Comparison of ENCODE assay signal across 10 mouse cellular contexts in genomic region chr5:112493492-112493891, GRCm38 (mm10). TPM values are rescaled to one million over a fixed set of nuclear protein-coding genes. Genes with fewer than 3 reads are reported as not detected.
DNase-seq lines count a peak whose midpoint lies in the region; ATAC-seq and TF ChIP-seq lines count a peak whose summit lies in the region.
"Had no signal": no experiment of that assay in that cellular context is flagged by ENCODE, and none has a peak within 500 bp of the region (broad histone marks: within the 10 kb centered on the region; RNA-seq: fewer than 3 reads in every experiment).

No protein-coding gene starts in this region.

- H3K27ac ChIP-seq in intestine, embryonic 14.5 days (ENCODE audit: low read depth) = no peak overlapping the region
- H3K27ac ChIP-seq in liver, postnatal 0 days (ENCODE audit: low read depth) = no peak overlapping the region
- H3K27ac ChIP-seq: liver, embryonic 15.5 days had no signal

- H3K27me3 ChIP-seq in intestine, embryonic 14.5 days (replicated peaks; ENCODE audit: control insufficient read depth, insufficient read depth, low read length) = no peaks in the 10 kb centered on the region
- H3K27me3 ChIP-seq in liver, postnatal 0 days (ENCODE audit: insufficient read depth, low read length) = no peaks in the 10 kb centered on the region
- H3K27me3 ChIP-seq: liver, embryonic 15.5 days had no signal

- no peak for TF ChIP-seq CTCF in liver, postnatal 0 days (IDR thresholded peaks at IDR 0.05; ENCODE audit: low read depth)

- ATAC-seq in intestine, embryonic 14.5 days (replicated peaks; ENCODE audit: low FRiP score, low TSS enrichment, low read depth) = peak; percentile 44; the same call in 1 of the 2 replicates
- ATAC-seq in liver, postnatal 0 days = no peak

- no peak overlapping the region for H3K4me3 ChIP-seq in intestine, embryonic 14.5 days (ENCODE audit: low read depth, low read length)
- no peak overlapping the region for H3K4me3 ChIP-seq in liver, postnatal 0 days (ENCODE audit: low read depth, low read length)
- H3K4me3 ChIP-seq: liver, embryonic 15.5 days had no signal

- TF ChIP-seq EP300 in liver, postnatal 0 days (IDR thresholded peaks at IDR 0.05; ENCODE audit: low read depth) = no peak

- no peak overlapping the region for H3K9ac ChIP-seq in intestine, embryonic 14.5 days (ENCODE audit: low read length)
- no peak overlapping the region for H3K9ac ChIP-seq in liver, postnatal 0 days (replicated peaks)
- H3K9ac ChIP-seq: liver, embryonic 15.5 days had no signal

- WGBS in intestine, embryonic 14.5 days = 27% methylated on average over 11 of the region's 11 CpGs
- WGBS in liver, postnatal 0 days (ENCODE audit: insufficient replicate concordance) = 32% methylated on average over 11 of the region's 11 CpGs

- H3K9me3 ChIP-seq in intestine, embryonic 14.5 days (ENCODE audit: control insufficient read depth, low read length) = no peaks in the 10 kb centered on the region
- H3K9me3 ChIP-seq in liver, postnatal 0 days (ENCODE audit: low read length) = no peaks in the 10 kb centered on the region
- H3K9me3 ChIP-seq: liver, embryonic 15.5 days had no signal

- no peaks in the 10 kb centered on the region for H3K4me1 ChIP-seq in intestine, embryonic 14.5 days (replicated peaks; ENCODE audit: control insufficient read depth, insufficient read depth, low read length)
- H3K4me1 ChIP-seq in liver, postnatal 0 days (ENCODE audit: insufficient read depth) = no peaks in the 10 kb centered on the region

- H3K4me2 ChIP-seq in intestine, embryonic 14.5 days (ENCODE audit: low read length) = no peak overlapping the region
- no peak overlapping the region for H3K4me2 ChIP-seq in liver, postnatal 0 days (ENCODE audit: low read depth, low read length)
- H3K4me2 ChIP-seq: liver, embryonic 15.5 days had no signal

- H3K36me3 ChIP-seq in intestine, embryonic 14.5 days (ENCODE audit: control insufficient read depth, insufficient read depth, low read length) = no peaks in the 10 kb centered on the region
- no peaks in the 10 kb centered on the region for H3K36me3 ChIP-seq in liver, postnatal 0 days (replicated peaks; ENCODE audit: insufficient read depth, low read length)
- H3K36me3 ChIP-seq: liver, embryonic 15.5 days had no signal

- DNase-seq in adrenal gland, postnatal 10 days = peak; percentile 60
- DNase-seq in adrenal gland, adult 8-10 months = no peak
- peak; percentile 8 for DNase-seq in thymus, postnatal 14 days
- DNase-seq in thymus, postnatal 36 days = no peak
- peak; percentile 86 for DNase-seq in intestine, embryonic 14.5 days (ENCODE audit: low spot score)
- peak; percentile 36 for DNase-seq in liver, postnatal 0 days
- peak; percentile 62 for DNase-seq in right cerebral cortex, postnatal 25 days
- no peak for DNase-seq in thymus, postnatal 0 days (ENCODE audit: low spot score)

RNA-seq across cellular contexts. Expression of gene Gm6588, which starts 44.3 kb away (rescaled TPM):
- total RNA-seq in adrenal gland, postnatal 10 days (2021) = not detected
- total RNA-seq in adrenal gland, adult 8-10 months (2022) = not detected
- polyA plus RNA-seq in intestine, embryonic 14.5 days (2014; fragmentation: Nextera tagmentation; extraction: Ambion mirVana) = not detected in 2 replicates
- polyA plus RNA-seq in liver, postnatal 0 days (2015; fragmentation: Nextera tagmentation; extraction: Ambion mirVana) = not detected in 2 replicates
- not detected in 2 replicates for polyA plus RNA-seq in thymus, postnatal 0 days (2015; fragmentation: Nextera tagmentation; extraction: Ambion mirVana)
- total RNA-seq: common myeloid progenitor, adult 5-6 weeks had no signal
- polyA plus RNA-seq: liver, embryonic 15.5 days had no signal

Comparison
In these comparisons a context has a peak if more than half of its experiments do, and no peak if none do; other contexts are left out.
1. DNase-seq: peak in adrenal gland, postnatal 10 days (single experiment), thymus, postnatal 14 days (single experiment), intestine, embryonic 14.5 days (single experiment), liver, postnatal 0 days (single experiment) and right cerebral cortex, postnatal 25 days (single experiment); none in adrenal gland, adult 8-10 months (single experiment), thymus, postnatal 36 days (0 of 2) and thymus, postnatal 0 days (single experiment).